Mouse (Mus musculus) layer of hippocampus, postnatal 25 days (tissue): ENCODE data around the gene Tmem184c. TPM values are rescaled to one million over a fixed set of nuclear protein-coding genes. Genes with fewer than 3 reads are reported as not detected.

ENCODE experiments used
- total RNA-seq, 2 experiments: library from RNA; stranded (reverse); gene quantifications; 2 replicates each; pipeline ENCODE4 v1.2.3; 2021

Gene Tmem184c
- total RNA-seq, 2 experiments from 2014 or later = 62.9 to 68.5 TPM

Other genes with a start within 250 kb of the Tmem184c start
- 1 to 10 TPM; 8.0 to 9.3 TPM for gene Arhgap10, start 92.7 kb downstream of the Tmem184c start, total RNA-seq
- 10 to 100 TPM; 18.9 to 20.8 TPM for gene Prmt9, start 61.3 kb downstream of the Tmem184c start, total RNA-seq
- 1 to 10 TPM; 4.4 to 5.6 TPM for gene Ednra, start 113.8 kb upstream of the Tmem184c start, total RNA-seq